Mouse (Mus musculus) embryonic stem cell, embryonic (primary cell): Measurements from ENCODE around the gene Rbfox1.

ENCODE experiments used
- CTCF ChIA-PET, 4 experiments: fragments of 300-600 bp in 2 of 4; fragments of 350-600 bp in 2 of 4; sonication (Branson Sonifier 250); formaldehyde crosslinking; loops; one replicate each; lab custom pipeline; 2022; ENCODE audit warnings: inconsistent platforms in 2 of 4; lab: Charles Lee
- POLR2A ChIA-PET, 4 experiments: fragments of 300-600 bp in 2 of 4; fragments of 350-600 bp in 2 of 4; sonication (Branson Sonifier 250); formaldehyde crosslinking; loops; one replicate each; lab custom pipeline; 2022; ENCODE audit warnings: antibody characterized with exemption in 4 of 4, inconsistent platforms in 1 of 4; lab: Charles Lee

Gene Rbfox1

DNA sequence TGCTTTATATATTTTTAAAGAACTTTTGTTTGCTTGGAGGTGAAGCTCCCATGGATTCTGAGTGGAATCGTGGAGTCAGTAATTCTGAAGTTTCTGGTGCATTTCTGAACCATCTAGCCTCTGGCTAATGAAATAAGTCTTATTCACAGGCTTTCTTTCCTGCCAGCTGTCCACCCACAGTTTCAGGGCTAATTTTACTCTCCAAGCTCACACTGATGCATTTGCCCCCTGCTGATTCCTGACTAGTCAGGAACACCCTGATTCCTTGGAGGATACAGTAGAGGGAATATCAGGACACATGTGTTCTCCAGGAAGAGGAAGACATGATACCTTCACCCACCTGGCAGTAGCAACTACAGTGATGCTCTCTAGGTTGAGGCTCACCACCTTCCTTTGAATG, 763.6 kb downstream of the Rbfox1 start:
- ChIA-PET POLR2A (no interaction called here), CTCF (no interaction called here)

DNA sequence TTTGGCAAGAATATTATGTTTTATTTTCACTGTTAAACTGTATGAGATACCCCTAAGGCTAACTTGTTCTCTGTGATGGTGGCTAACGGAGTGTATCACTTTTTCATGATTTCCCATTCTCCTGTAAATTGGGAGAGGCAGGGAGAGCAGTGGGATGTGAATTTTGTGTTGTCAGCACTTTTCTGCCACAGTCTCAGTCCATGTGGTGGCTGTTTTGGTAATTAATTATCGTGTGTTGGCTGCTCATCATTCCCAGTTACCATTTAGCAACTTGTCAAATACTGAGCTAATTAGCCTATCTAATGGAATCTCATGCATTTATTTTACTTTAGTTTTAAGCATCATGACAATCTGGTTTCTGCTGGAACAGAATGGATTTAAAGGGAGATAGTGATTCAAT, 773.4 kb downstream of the Rbfox1 start:
- POLR2A ChIA-PET: interaction anchor here in 1 of 4 experiments (0.6 kb wide), 1 partner anchor 319 kb away, joined by 3 read pairs; no protein-coding TSS in a partner anchor
- CTCF ChIA-PET: interaction anchor here in 1 of 4 experiments (1.2 kb wide), 1 partner anchor 156 kb away, joined by 3 read pairs; no protein-coding TSS in a partner anchor

GRCm38 (mm10) chr16:6686076-6686757, 801.1 kb downstream of the Rbfox1 start:
- CTCF ChIA-PET: interaction anchor here (0.5 to 1.2 kb wide), 7 partner anchors 22 to 365 kb away, joined by 3 to 5 read pairs (median 3); no protein-coding TSS in a partner anchor
- POLR2A ChIA-PET: interaction anchor here in 1 of 4 experiments (0.6 kb wide), 1 partner anchor 581 kb away, joined by 3 read pairs; no protein-coding TSS in a partner anchor

DNA sequence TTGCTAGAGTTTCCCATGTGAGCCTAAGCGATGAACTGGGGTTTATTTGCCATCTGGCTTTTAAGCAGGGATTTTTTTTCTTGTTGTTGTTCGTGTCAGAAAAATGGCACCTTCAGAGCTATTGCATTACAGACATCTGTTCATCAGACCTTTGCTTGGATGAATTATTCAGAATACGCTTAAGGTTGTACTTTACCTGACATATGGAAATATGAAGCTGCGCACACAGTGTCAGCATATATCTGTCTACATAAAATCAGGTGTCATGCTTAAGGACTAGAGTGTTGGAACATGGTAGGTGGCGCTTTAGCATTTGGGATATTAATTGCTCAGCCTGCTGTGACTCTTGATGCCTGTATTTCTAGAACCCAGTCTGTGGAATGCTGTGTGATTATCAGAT, 819.7 kb downstream of the Rbfox1 start:
- POLR2A ChIA-PET: no interaction called here
- CTCF ChIA-PET: no interaction called here

GRCm38 (mm10) chr16:6712341-6712740, 827.2 kb downstream of the Rbfox1 start:
- ChIA-PET CTCF (no interaction called here), POLR2A (interaction anchor here in 1 of 4 experiments (0.6 kb wide), 1 partner anchor 467 kb away, joined by 3 read pairs; no protein-coding TSS in a partner anchor)

DNA sequence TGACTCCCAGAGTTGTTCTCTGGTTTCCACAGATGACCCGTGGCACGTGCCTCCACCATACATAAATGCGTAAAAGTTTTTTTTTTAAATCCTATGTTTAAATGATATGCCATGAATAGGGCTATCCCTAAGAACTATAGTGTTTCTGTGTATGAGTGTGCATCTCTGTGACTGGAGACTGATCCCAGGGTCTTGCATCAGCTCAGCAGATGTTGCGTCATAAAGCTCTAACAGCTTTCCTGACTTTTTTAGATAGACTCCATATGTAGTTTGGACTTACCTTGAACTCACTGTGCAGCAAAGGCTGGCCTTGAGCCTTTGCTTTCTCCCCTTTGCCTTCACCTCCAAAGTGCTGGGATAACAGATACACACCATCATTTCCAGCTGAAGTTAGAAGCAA, 830.1 kb downstream of the Rbfox1 start:
- ChIA-PET CTCF (no interaction called here), POLR2A (no interaction called here)

DNA sequence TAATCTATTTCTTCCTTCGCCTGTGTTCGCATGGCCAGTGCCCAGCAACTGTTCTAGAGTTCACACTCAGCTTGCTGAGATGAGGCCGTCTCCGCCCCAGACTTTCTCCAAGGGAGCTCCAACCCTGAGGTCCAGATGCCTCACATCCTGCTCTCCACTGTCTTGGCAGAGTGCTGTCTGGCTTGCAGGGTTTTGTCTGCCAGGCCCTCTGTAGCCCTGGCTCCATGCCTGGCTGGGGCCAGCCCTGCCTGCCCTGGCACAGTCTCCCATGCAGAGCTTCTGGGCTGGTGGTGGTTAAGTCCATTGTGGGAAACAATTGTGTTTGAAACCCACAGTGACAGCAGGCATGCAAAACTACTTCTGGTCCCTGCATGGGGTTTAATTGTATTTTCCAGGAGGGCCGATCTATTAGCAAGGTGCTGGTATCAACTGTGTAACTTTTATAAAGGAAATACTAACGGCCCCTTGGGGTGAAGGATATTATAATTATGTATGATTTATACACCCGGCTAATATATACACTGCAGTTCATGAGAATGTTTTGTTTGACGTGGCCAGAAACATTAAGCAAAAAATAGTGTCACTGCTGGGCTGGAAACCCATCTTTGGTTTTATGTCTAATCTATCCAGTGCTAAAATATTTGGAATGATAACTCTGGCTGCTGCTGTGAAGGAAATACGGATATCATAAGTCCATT, 831.2 kb downstream of the Rbfox1 start:
- ChIA-PET POLR2A (interaction anchor here in 1 of 4 experiments (0.6 kb wide), 1 partner anchor 20 kb away, joined by 5 read pairs; no protein-coding TSS in a partner anchor), CTCF (no interaction called here)

- CTCF ChIA-PET: no interaction called here
- POLR2A ChIA-PET: no interaction called here
Measured at GRCm38 (mm10) chr16:6719027-6719426, 833.9 kb downstream of the Rbfox1 start.

GRCm38 (mm10) chr16:6732646-6733045, 847.5 kb downstream of the Rbfox1 start:
- ChIA-PET CTCF (no interaction called here), POLR2A (no interaction called here)

DNA sequence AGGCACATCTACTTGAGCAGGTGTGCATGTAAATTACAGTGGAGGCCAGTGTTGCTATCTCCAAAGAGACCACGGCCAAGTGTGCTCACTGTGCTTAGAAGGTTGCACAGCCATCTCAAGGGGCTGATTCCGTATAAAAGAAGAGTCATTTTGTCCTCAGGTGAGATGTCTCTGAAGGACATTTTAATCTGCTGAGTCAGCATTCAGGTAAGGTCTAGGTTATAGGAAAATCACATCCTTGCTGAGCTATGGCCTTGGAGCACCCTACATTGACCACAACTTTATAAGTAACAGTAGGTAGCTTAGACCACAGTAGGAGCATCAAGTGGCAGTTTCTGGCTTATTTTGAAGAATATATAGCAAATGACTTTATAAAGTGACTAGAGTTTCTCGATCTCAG, 848.3 kb downstream of the Rbfox1 start:
- CTCF ChIA-PET: no interaction called here

GRCm38 (mm10) chr16:6736566-6736965, 851.4 kb downstream of the Rbfox1 start:
- ChIA-PET POLR2A (no interaction called here), CTCF (no interaction called here)

More for the DNA sequence above, 848.3 kb downstream of the Rbfox1 start:
- POLR2A ChIA-PET: interaction anchor here in 1 of 4 experiments (0.7 kb wide), 1 partner anchor 788 kb away, joined by 3 read pairs; no protein-coding TSS in a partner anchor

- CTCF ChIA-PET: no interaction called here
Measured at GRCm38 (mm10) chr16:6736998-6737397, 851.8 kb downstream of the Rbfox1 start.

GRCm38 (mm10) chr16:6746116-6746515, 861.0 kb downstream of the Rbfox1 start:
- ChIA-PET CTCF (no interaction called here), POLR2A (interaction anchor here in 1 of 4 experiments (1.3 kb wide), 1 partner anchor 11 kb away, joined by 3 read pairs; no protein-coding TSS in a partner anchor)

More at GRCm38 (mm10) chr16:6736998-6737397, 851.8 kb downstream of the Rbfox1 start:
- POLR2A ChIA-PET: no interaction called here

DNA sequence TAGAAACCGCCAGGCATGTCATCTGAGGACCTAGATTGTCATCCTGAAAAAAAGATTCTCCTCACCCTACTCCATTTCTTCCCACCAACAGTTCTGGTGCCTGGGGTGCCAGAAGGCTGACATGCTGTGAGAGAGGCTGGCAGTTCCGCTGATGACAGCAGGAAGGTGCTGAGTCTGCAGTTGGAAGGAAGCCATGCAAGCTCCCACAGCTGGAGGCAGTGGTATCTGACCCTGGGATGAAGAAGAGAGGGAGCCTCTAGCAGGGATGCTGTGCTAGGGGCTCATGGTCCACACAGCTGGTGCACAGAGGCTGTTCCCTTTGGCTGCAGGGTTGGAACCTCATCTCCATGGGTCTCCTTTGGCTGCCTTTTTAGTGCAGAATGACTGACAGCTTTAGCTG, 865.3 kb downstream of the Rbfox1 start:
- POLR2A ChIA-PET: no interaction called here
- CTCF ChIA-PET: no interaction called here

DNA sequence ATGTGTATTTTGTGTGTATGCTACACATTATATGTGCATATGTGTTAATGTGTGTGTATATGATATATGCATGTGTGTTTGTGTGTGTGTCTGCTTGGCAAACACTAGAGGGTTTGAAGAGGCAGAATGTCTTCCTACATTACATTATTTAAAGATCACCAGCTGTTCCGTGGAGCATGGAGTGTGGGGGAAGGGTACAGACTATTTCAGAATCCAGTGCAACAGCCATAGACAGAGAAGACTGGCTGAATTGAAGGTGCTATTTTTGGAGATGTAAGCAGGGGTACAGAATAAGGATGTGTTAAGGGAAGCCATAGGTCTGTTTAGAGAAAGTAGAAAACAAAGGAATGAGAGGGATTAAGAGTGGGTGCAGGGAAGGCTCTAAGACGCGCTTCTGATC, 869.7 kb downstream of the Rbfox1 start:
- ChIA-PET POLR2A (no interaction called here), CTCF (no interaction called here)

GRCm38 (mm10) chr16:6769495-6770237, 884.5 kb downstream of the Rbfox1 start:
- CTCF ChIA-PET: no interaction called here
- POLR2A ChIA-PET: interaction anchor here in 1 of 4 experiments (0.6 kb wide), 2 partner anchors 53 to 153 kb away, joined by 3 read pairs; no protein-coding TSS in a partner anchor

- POLR2A ChIA-PET: interaction anchor here in 1 of 4 experiments (0.6 kb wide), 1 partner anchor 784 kb away, joined by 4 read pairs; no protein-coding TSS in a partner anchor
Measured at GRCm38 (mm10) chr16:6777506-6778185, 892.5 kb downstream of the Rbfox1 start.

GRCm38 (mm10) chr16:6784144-6784543, 899.0 kb downstream of the Rbfox1 start:
- POLR2A ChIA-PET: interaction anchor here in 1 of 4 experiments (0.6 kb wide), 1 partner anchor 619 kb away, joined by 3 read pairs; no protein-coding TSS in a partner anchor
- CTCF ChIA-PET: no interaction called here

More at GRCm38 (mm10) chr16:6777506-6778185, 892.5 kb downstream of the Rbfox1 start:
- CTCF ChIA-PET: no interaction called here

GRCm38 (mm10) chr16:6785026-6785425, 899.9 kb downstream of the Rbfox1 start:
- ChIA-PET CTCF (no interaction called here), POLR2A (no interaction called here)
